Mouse (Mus musculus) T-helper 1 cell (primary cell): ENCODE data around the gene Srd5a1.

Source experiments
- in situ Hi-C: fragments of 300-600 bp; cut with MboI, MseI; formaldehyde crosslinking; loops from one replicate; pipeline ENCODE4 v1.15.1; 2025; ENCODE audit warnings: high pct_unique_total_duplicates

Gene Srd5a1

GRCm38 (mm10) chr13:69624510-69624909 lies 13.3 kb upstream of the Srd5a1 start:
- in situ Hi-C loops = no loop called here

- in situ Hi-C loops = no loop called here
These were observed 12.6 kb upstream of the Srd5a1 start for GRCm38 (mm10) chr13:69623843-69624242.

GRCm38 (mm10) chr13:69616716-69617115 lies 5.5 kb upstream of the Srd5a1 start:
- in situ Hi-C loops = loop anchor here (10.0 kb wide), 1 partner anchor 1032 kb away; the partner anchor contains the start of genes Fastkd3 and Mtrr

- in situ Hi-C loops = loop anchor here (10.0 kb wide), 1 partner anchor 1027 kb away; the partner anchor contains the start of genes Fastkd3 and Mtrr
These were observed 918 bp upstream of the Srd5a1 start for GRCm38 (mm10) chr13:69612175-69612544.

- in situ Hi-C loops = loop anchor here (10.0 kb wide), 1 partner anchor 1026 kb away; the partner anchor contains the start of genes Fastkd3 and Mtrr
These were observed 368 bp downstream of the Srd5a1 start for GRCm38 (mm10) chr13:69610751-69611397.

GRCm38 (mm10) chr13:69608734-69609133 lies 2.5 kb downstream of the Srd5a1 start:
- in situ Hi-C loops = loop anchor here (10.0 kb wide), 1 partner anchor 64 kb away; no protein-coding TSS in a partner anchor

GRCm38 (mm10) chr13:69604670-69605069 lies 6.6 kb downstream of the Srd5a1 start:
- in situ Hi-C loops = loop anchor here (10.0 kb wide), 1 partner anchor 60 kb away; no protein-coding TSS in a partner anchor

GRCm38 (mm10) chr13:69601321-69601720 lies 9.9 kb downstream of the Srd5a1 start:
- in situ Hi-C loops = loop anchor here (10.0 kb wide), 1 partner anchor 57 kb away; no protein-coding TSS in a partner anchor

- in situ Hi-C loops = loop anchor here (10.0 kb wide), 1 partner anchor 56 kb away; no protein-coding TSS in a partner anchor
These were observed 10.4 kb downstream of the Srd5a1 start for GRCm38 (mm10) chr13:69600863-69601262.

GRCm38 (mm10) chr13:69598867-69599266 lies 12.4 kb downstream of the Srd5a1 start:
- in situ Hi-C loops = no loop called here

GRCm38 (mm10) chr13:69596515-69596914 lies 14.7 kb downstream of the Srd5a1 start:
- in situ Hi-C loops = no loop called here

GRCm38 (mm10) chr13:69595911-69596310 lies 15.3 kb downstream of the Srd5a1 start:
- in situ Hi-C loops = no loop called here

- in situ Hi-C loops = no loop called here
These were observed 16.5 kb downstream of the Srd5a1 start for GRCm38 (mm10) chr13:69594577-69595256.

GRCm38 (mm10) chr13:69593453-69593852 lies 17.8 kb downstream of the Srd5a1 start:
- in situ Hi-C loops = no loop called here

GRCm38 (mm10) chr13:69592226-69592625 lies 19.0 kb downstream of the Srd5a1 start:
- in situ Hi-C loops = no loop called here

GRCm38 (mm10) chr13:69591338-69591737 lies 19.9 kb downstream of the Srd5a1 start:
- in situ Hi-C loops = no loop called here

GRCm38 (mm10) chr13:69588263-69588662 lies 23.0 kb downstream of the Srd5a1 start:
- in situ Hi-C loops = no loop called here

GRCm38 (mm10) chr13:69587849-69588248 lies 23.4 kb downstream of the Srd5a1 start:
- in situ Hi-C loops = no loop called here

GRCm38 (mm10) chr13:69586337-69586736 lies 24.9 kb downstream of the Srd5a1 start:
- in situ Hi-C loops = no loop called here

- in situ Hi-C loops = no loop called here
These were observed 25.4 kb downstream of the Srd5a1 start for GRCm38 (mm10) chr13:69585828-69586227.

- in situ Hi-C loops = no loop called here
These were observed 27.7 kb downstream of the Srd5a1 start for GRCm38 (mm10) chr13:69583591-69583990.

- in situ Hi-C loops = no loop called here
These were observed 28.8 kb downstream of the Srd5a1 start for GRCm38 (mm10) chr13:69582411-69582810.
